In the genomic region with DNA sequence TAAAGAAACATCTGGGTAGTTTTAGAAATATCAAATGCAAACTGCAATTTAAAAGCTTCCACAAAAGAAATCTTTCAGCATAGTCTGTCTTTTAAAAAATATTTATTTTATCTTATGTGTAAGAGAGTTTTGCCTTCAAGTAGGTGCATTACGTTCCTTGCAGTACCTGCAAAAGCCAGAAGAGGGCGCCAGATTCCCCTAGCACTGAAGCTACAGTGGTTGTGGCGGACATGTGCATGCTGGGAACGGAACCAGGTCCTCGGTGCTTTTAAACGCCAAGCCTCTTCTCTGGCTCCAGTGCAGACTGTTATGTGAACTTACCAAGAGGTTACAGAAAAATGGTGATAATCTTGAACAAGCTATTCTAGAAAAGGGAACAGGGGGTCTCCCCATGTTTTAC, we compare ENCODE assay signal across 10 mouse cellular contexts. TPM values are rescaled to one million over a fixed set of nuclear protein-coding genes. Genes with fewer than 3 reads are reported as not detected.
DNase-seq lines count a peak whose midpoint lies in the region; ATAC-seq and TF ChIP-seq lines count a peak whose summit lies in the region.
"Had no signal": no experiment of that assay in that cellular context is flagged by ENCODE, and none has a peak within 500 bp of the region (broad histone marks: within the 10 kb centered on the region; RNA-seq: fewer than 3 reads in every experiment).

No protein-coding gene starts in this region.

- H3K4me2 ChIP-seq in lung, postnatal 0 days (replicated peaks; ENCODE audit: low read depth, low read length), result no peak overlapping the region
- H3K4me2 ChIP-seq in liver, embryonic 13.5 days, result no peak overlapping the region
- no peak overlapping the region for H3K4me2 ChIP-seq in midbrain, embryonic 11.5 days
- H3K4me2 ChIP-seq: hindbrain, embryonic 14.5 days had no signal

- H3K36me3 ChIP-seq in lung, postnatal 0 days (ENCODE audit: insufficient read depth, low read length), result no peaks in the 10 kb centered on the region
- no peaks in the 10 kb centered on the region for H3K36me3 ChIP-seq in liver, embryonic 13.5 days
- H3K36me3 ChIP-seq in midbrain, embryonic 11.5 days (ENCODE audit: control insufficient read depth, insufficient read depth, low read length), result no peaks in the 10 kb centered on the region

- H3K27ac ChIP-seq in cerebellum, adult 2 months (ENCODE audit: insufficient read depth, low read length), result no peak overlapping the region
- H3K27ac ChIP-seq in lung, postnatal 0 days (ENCODE audit: low read length), result no peak overlapping the region
- H3K27ac ChIP-seq in liver, embryonic 13.5 days, result no peak overlapping the region
- no peak overlapping the region for H3K27ac ChIP-seq in midbrain, embryonic 11.5 days (ENCODE audit: low read depth, low read length)
- H3K27ac ChIP-seq: hindbrain, embryonic 14.5 days had no signal

- no peaks in the 10 kb centered on the region for H3K27me3 ChIP-seq in cerebellum, adult 2 months (ENCODE audit: control insufficient read depth, insufficient read depth, low read length)
- no peaks in the 10 kb centered on the region for H3K27me3 ChIP-seq in lung, postnatal 0 days (replicated peaks; ENCODE audit: insufficient read depth, low read length)
- no peaks in the 10 kb centered on the region for H3K27me3 ChIP-seq in liver, embryonic 13.5 days
- no peaks in the 10 kb centered on the region for H3K27me3 ChIP-seq in midbrain, embryonic 11.5 days (ENCODE audit: control insufficient read depth, insufficient read depth, low read length)

- 61% methylated on average over 6 of the region's 6 CpGs for WGBS in cerebellum, adult 2 months
- WGBS in lung, postnatal 0 days, result 67% methylated on average over 6 of the region's 6 CpGs
- WGBS in liver, embryonic 13.5 days (ENCODE audit: insufficient replicate concordance), result 50% methylated on average over 6 of the region's 6 CpGs
- 56% methylated on average over 6 of the region's 6 CpGs for WGBS in midbrain, embryonic 11.5 days

- no peak overlapping the region for H3K9ac ChIP-seq in lung, postnatal 0 days (replicated peaks; ENCODE audit: low read depth)
- no peak overlapping the region for H3K9ac ChIP-seq in liver, embryonic 13.5 days
- H3K9ac ChIP-seq in midbrain, embryonic 11.5 days (ENCODE audit: low read length), result no peak overlapping the region
- H3K9ac ChIP-seq: hindbrain, embryonic 14.5 days had no signal

- H3K9me3 ChIP-seq in lung, postnatal 0 days (ENCODE audit: low read length), result no peaks in the 10 kb centered on the region
- H3K9me3 ChIP-seq in liver, embryonic 13.5 days (replicated peaks), result no peaks in the 10 kb centered on the region
- no peaks in the 10 kb centered on the region for H3K9me3 ChIP-seq in midbrain, embryonic 11.5 days (ENCODE audit: control insufficient read depth, low read length)

- TF ChIP-seq POLR2A in cerebellum, adult 2 months (IDR thresholded peaks at IDR 0.05; ENCODE audit: borderline replicate concordance, insufficient read depth, low read length), result no peak

- TF ChIP-seq EP300 in lung, postnatal 0 days (IDR thresholded peaks at IDR 0.05), result no peak

- ATAC-seq in lung, postnatal 0 days, result no peak
- ATAC-seq in liver, embryonic 13.5 days (ENCODE audit: low read depth), result no peak
- no peak for ATAC-seq in midbrain, embryonic 11.5 days (ENCODE audit: low FRiP score)

- TF ChIP-seq CTCF in cerebellum, adult 2 months (IDR thresholded peaks at IDR 0.05; ENCODE audit: borderline replicate concordance, insufficient read depth, low read depth, low read length), result peak; percentile 57
- peak; percentile 71 for TF ChIP-seq CTCF in lung, postnatal 0 days (IDR thresholded peaks at IDR 0.05)

- no peak for DNase-seq in cerebellum, adult 2 months
- DNase-seq in cerebellum, adult 9-10 months, result no peak
- no peak for DNase-seq in lung, postnatal 0 days (ENCODE audit: low spot score)
- DNase-seq in lung, postnatal 10 days, result no peak
- DNase-seq in liver, embryonic 13.5 days, result peak; percentile 21
- peak; percentile 50 to 51 for DNase-seq in thymus, postnatal 36 days
- DNase-seq in midbrain, embryonic 11.5 days (ENCODE audit: low spot score, missing footprints), result no peak
- no peak for DNase-seq in heart, adult 11 months
- DNase-seq: left cerebral cortex, postnatal 4 days had no signal

- no peaks in the 10 kb centered on the region for H3K4me1 ChIP-seq in cerebellum, adult 2 months (ENCODE audit: control insufficient read depth, insufficient read depth, low read length)
- no peaks in the 10 kb centered on the region; the same call in 1 of the 2 replicates for H3K4me1 ChIP-seq in lung, postnatal 0 days (ENCODE audit: insufficient read depth, low read depth, low read length)
- peaks cover 5% of the 10 kb centered on the region for H3K4me1 ChIP-seq in liver, embryonic 13.5 days (replicated peaks)
- no peaks in the 10 kb centered on the region for H3K4me1 ChIP-seq in midbrain, embryonic 11.5 days (ENCODE audit: control insufficient read depth, insufficient read depth, low read length)

- no peak overlapping the region for H3K4me3 ChIP-seq in cerebellum, adult 2 months (replicated peaks; ENCODE audit: insufficient read depth, low read depth, low read length)
- H3K4me3 ChIP-seq in lung, postnatal 0 days (ENCODE audit: low read depth, low read length), result no peak overlapping the region
- no peak overlapping the region for H3K4me3 ChIP-seq in liver, embryonic 13.5 days (replicated peaks)
- H3K4me3 ChIP-seq in midbrain, embryonic 11.5 days (ENCODE audit: low read depth, low read length), result no peak overlapping the region

RNA-seq across cellular contexts. Expression of gene Engase, which starts 16.3 kb away (rescaled TPM):
- 8.3 and 9.3 TPM in 2 replicates for polyA plus RNA-seq in cerebellum, adult 2 months (2012; rRNA removed)
- 4.7 and 4.9 TPM in 2 replicates for polyA plus RNA-seq in lung, postnatal 0 days (2015; fragmentation: Nextera tagmentation; extraction: Ambion mirVana)
- polyA plus RNA-seq in liver, embryonic 13.5 days (2015; fragmentation: Nextera tagmentation; extraction: Ambion mirVana), result 8.1 and 8.8 TPM in 2 replicates
- 4.4 and 6.4 TPM in 2 replicates for polyA plus RNA-seq in midbrain, embryonic 11.5 days (2014; fragmentation: Nextera tagmentation; extraction: Ambion mirVana)

RNA-seq across cellular contexts. Expression of gene C1qtnf1, which starts 32.3 kb away (rescaled TPM):
- polyA plus RNA-seq in cerebellum, adult 2 months (2012; rRNA removed), result 1.5 and 1.7 TPM in 2 replicates
- 7.2 and 9.1 TPM in 2 replicates for polyA plus RNA-seq in lung, postnatal 0 days (2015; fragmentation: Nextera tagmentation; extraction: Ambion mirVana)
- 1.1 and 1.4 TPM in 2 replicates for polyA plus RNA-seq in liver, embryonic 13.5 days (2015; fragmentation: Nextera tagmentation; extraction: Ambion mirVana)
- 1.7 and 2.6 TPM in 2 replicates for polyA plus RNA-seq in midbrain, embryonic 11.5 days (2014; fragmentation: Nextera tagmentation; extraction: Ambion mirVana)

RNA-seq across cellular contexts. Expression of gene Cant1, which starts 41.4 kb away (rescaled TPM):
- 41.8 and 42.6 TPM in 2 replicates for polyA plus RNA-seq in cerebellum, adult 2 months (2012; rRNA removed)
- polyA plus RNA-seq in lung, postnatal 0 days (2015; fragmentation: Nextera tagmentation; extraction: Ambion mirVana), result 21.3 and 22.5 TPM in 2 replicates
- polyA plus RNA-seq in liver, embryonic 13.5 days (2015; fragmentation: Nextera tagmentation; extraction: Ambion mirVana), result 8.3 and 9.4 TPM in 2 replicates
- polyA plus RNA-seq in midbrain, embryonic 11.5 days (2014; fragmentation: Nextera tagmentation; extraction: Ambion mirVana), result 19.4 and 21.7 TPM in 2 replicates

RNA-seq across cellular contexts. Expression of gene Lgals3bp, which starts 58.4 kb away (rescaled TPM):
- 23.6 and 24.9 TPM in 2 replicates for polyA plus RNA-seq in cerebellum, adult 2 months (2012; rRNA removed)
- 30.8 and 44.3 TPM in 2 replicates for polyA plus RNA-seq in lung, postnatal 0 days (2015; fragmentation: Nextera tagmentation; extraction: Ambion mirVana)
- polyA plus RNA-seq in liver, embryonic 13.5 days (2015; fragmentation: Nextera tagmentation; extraction: Ambion mirVana), result 25.4 and 32.3 TPM in 2 replicates
- 1.7 and 1.8 TPM in 2 replicates for polyA plus RNA-seq in midbrain, embryonic 11.5 days (2014; fragmentation: Nextera tagmentation; extraction: Ambion mirVana)

Comparison
In these comparisons a context has a peak if more than half of its experiments do, and no peak if none do; other contexts are left out.
1. DNase-seq: peak in liver, embryonic 13.5 days (single experiment) and thymus, postnatal 36 days (2 of 2); none in cerebellum, adult 2 months (0 of 2), cerebellum, adult 9-10 months (single experiment), lung, postnatal 0 days (single experiment), lung, postnatal 10 days (single experiment), midbrain, embryonic 11.5 days (single experiment) and heart, adult 11 months (single experiment).